Mouse (Mus musculus) CH12.LX (cell line): ENCODE measurements around the gene Ildr1. TPM values are rescaled to one million over a fixed set of nuclear protein-coding genes. Genes with fewer than 3 reads are reported as not detected.

Experiments
- DNase-seq: peaks from one replicate; pipeline ENCODE4 v3.0.0-alpha.2; 2013; ENCODE audit errors: extremely low read depth
- H3K27ac ChIP-seq: 2 replicates; pipeline ENCODE4 v1.5.1; 2012; ENCODE audit warnings: low read depth, mild to moderate bottlenecking, control low read depth, moderate library complexity; ENCODE audit not compliant: insufficient read depth
- H3K27me3 ChIP-seq: replicated peaks from 2 replicates; pipeline ENCODE3; 2012; ENCODE audit warnings: inconsistent platforms
- H3K36me3 ChIP-seq, 2 experiments: replicated peaks in 1 of 2; 2 replicates each; pipeline versions ENCODE3 to v1.6.1; 2012; ENCODE audit warnings: inconsistent platforms in 1 of 2, low read length in 1 of 2, mild to moderate bottlenecking in 1 of 2, mixed read lengths in 1 of 2, moderate library complexity in 1 of 2; ENCODE audit not compliant: control insufficient read depth in 1 of 2, insufficient read depth in 1 of 2
- H3K4me1 ChIP-seq, 2 experiments: 2 replicates each; pipeline ENCODE4 v1.6.1; 2012; ENCODE audit warnings: inconsistent platforms in 1 of 2, moderate library complexity in 1 of 2; ENCODE audit not compliant: insufficient read depth in 2 of 2, control insufficient read depth in 1 of 2
- H3K4me2 ChIP-seq: 2 replicates; pipeline ENCODE4 v1.6.1; 2012; ENCODE audit warnings: low read depth, mild to moderate bottlenecking, control low read depth; ENCODE audit not compliant: poor library complexity, insufficient read depth, severe bottlenecking
- H3K4me3 ChIP-seq, 3 experiments: fragments of 150-350 bp in 1 of 3; sonication (generic) in 1 of 3; replicated peaks in 1 of 3; 2 replicates each; pipeline versions ENCODE3 to v1.5.1; 2011 to 2012; ENCODE audit warnings: low read depth in 2 of 3, low read length in 2 of 3, mild to moderate bottlenecking in 2 of 3, moderate library complexity in 2 of 3, control low read depth in 1 of 3, improper control_type of control experiment in 1 of 3, inconsistent platforms in 1 of 3, mixed read lengths in 1 of 3; ENCODE audit not compliant: poor library complexity in 1 of 3
- H3K79me2 ChIP-seq: replicated peaks from 2 replicates; pipeline ENCODE4 v1.6.1; 2012; ENCODE audit warnings: mild to moderate bottlenecking, moderate library complexity; ENCODE audit not compliant: control insufficient read depth, poor library complexity, insufficient read depth, severe bottlenecking; ENCODE audit errors: extremely low read depth
- H3K9ac ChIP-seq: 2 replicates; pipeline ENCODE4 v1.6.1; 2012; ENCODE audit warnings: low read depth, mild to moderate bottlenecking, control low read depth, moderate library complexity; ENCODE audit not compliant: insufficient read depth
- H3K9me3 ChIP-seq: replicated peaks from 2 replicates; pipeline ENCODE3; 2012; ENCODE audit warnings: low read length, inconsistent platforms, mixed read lengths
- BHLHE40 ChIP-seq: IDR thresholded peaks from 2 replicates; pipeline ENCODE4 v1.6.1; 2011; ENCODE audit warnings: mild to moderate bottlenecking, low read depth, low read length, improper control_type of control experiment
- CTCF ChIP-seq, 2 experiments: IDR thresholded peaks in 1 of 2; conservative IDR thresholded peaks in 1 of 2; 2 replicates each; pipeline ENCODE4 v1.5.1; 2011 to 2012; ENCODE audit warnings: low read depth in 2 of 2, low read length in 2 of 2, improper control_type of control experiment in 1 of 2, inconsistent platforms in 1 of 2, mild to moderate bottlenecking in 1 of 2, moderate library complexity in 1 of 2
- E2F4 ChIP-seq: IDR thresholded peaks from 2 replicates; pipeline ENCODE4 v1.6.1; 2011; ENCODE audit warnings: low read depth, low read length, improper control_type of control experiment; ENCODE audit not compliant: insufficient replicate concordance
- EP300 ChIP-seq: IDR thresholded peaks from 2 replicates; pipeline ENCODE4 v1.6.1; 2011; ENCODE audit warnings: low read length, improper control_type of control experiment
- ETS1 ChIP-seq: conservative IDR thresholded peaks from 2 replicates; pipeline ENCODE4 v1.6.1; 2012; ENCODE audit warnings: low read depth, mild to moderate bottlenecking, inconsistent platforms, low read length, improper control_type of control experiment, moderate library complexity
- HCFC1 ChIP-seq: IDR thresholded peaks from 2 replicates; pipeline ENCODE4 v1.6.1; 2012; ENCODE audit warnings: low read depth, mild to moderate bottlenecking, inconsistent platforms, low read length, improper control_type of control experiment
- IRF4 ChIP-seq: IDR thresholded peaks from 2 replicates; pipeline ENCODE4 v1.6.1; 2014; ENCODE audit warnings: low read depth, mild to moderate bottlenecking, inconsistent platforms, low read length, improper control_type of control experiment
- JUN ChIP-seq: IDR thresholded peaks from 2 replicates; pipeline ENCODE4 v1.6.1; 2011; ENCODE audit warnings: low read depth, mild to moderate bottlenecking, low read length, improper control_type of control experiment, moderate library complexity; ENCODE audit not compliant: insufficient read depth
- MAFK ChIP-seq: IDR thresholded peaks from 2 replicates; pipeline ENCODE4 v1.6.1; 2011; ENCODE audit warnings: low read length, improper control_type of control experiment; ENCODE audit not compliant: insufficient replicate concordance
- MAX ChIP-seq: IDR thresholded peaks from 2 replicates; pipeline ENCODE4 v1.6.1; 2011; ENCODE audit warnings: low read length, improper control_type of control experiment
- MEF2A ChIP-seq: IDR thresholded peaks from 2 replicates; pipeline ENCODE4 v1.6.1; 2014; ENCODE audit warnings: low read depth, mild to moderate bottlenecking, inconsistent platforms, low read length, improper control_type of control experiment, borderline replicate concordance
- MYC ChIP-seq: IDR thresholded peaks from 2 replicates; pipeline ENCODE4 v1.6.1; 2011; ENCODE audit warnings: low read depth, mild to moderate bottlenecking, improper control_type of control experiment, low read length
- NRF1 ChIP-seq: IDR thresholded peaks from 2 replicates; pipeline ENCODE4 v1.6.1; 2014; ENCODE audit warnings: low read depth, mild to moderate bottlenecking, inconsistent platforms, low read length, improper control_type of control experiment, moderate library complexity
- RAD21 ChIP-seq: IDR thresholded peaks from 2 replicates; pipeline ENCODE4 v1.6.1; 2011; ENCODE audit warnings: low read depth, mild to moderate bottlenecking, low read length, improper control_type of control experiment, moderate library complexity
- SMC3 ChIP-seq: IDR thresholded peaks from 2 replicates; pipeline ENCODE4 v1.6.1; 2011; ENCODE audit warnings: low read depth, low read length, improper control_type of control experiment
- TCF12 ChIP-seq: IDR thresholded peaks from 2 replicates; pipeline ENCODE4 v1.6.1; 2014; ENCODE audit warnings: low read depth, mild to moderate bottlenecking, inconsistent platforms, low read length, improper control_type of control experiment
- USF1 ChIP-seq: IDR thresholded peaks from 2 replicates; pipeline ENCODE4 v1.6.1; 2014; ENCODE audit warnings: low read depth, mild to moderate bottlenecking, inconsistent platforms, low read length, improper control_type of control experiment
- ZC3H11A ChIP-seq: IDR thresholded peaks from 2 replicates; pipeline ENCODE4 v1.6.1; 2012; ENCODE audit warnings: low read depth, mild to moderate bottlenecking, inconsistent platforms, low read length, improper control_type of control experiment
- ZKSCAN1 ChIP-seq: IDR thresholded peaks from 2 replicates; pipeline ENCODE4 v1.6.1; 2012; ENCODE audit warnings: low read depth, inconsistent platforms, low read length, improper control_type of control experiment, borderline replicate concordance
- dilution Hi-C: fragments of 300-500 bp; cut with MboI; formaldehyde crosslinking; loops from 2 replicates; pipeline ENCODE4 v1.14.3; 2020; ENCODE audit warnings: low sequenced_read_pairs; ENCODE audit not compliant: extremely low pct_unique_long_range_greater_than_20kb, extremely low pct_ligation_motif_present
- in situ Hi-C: fragments of 300-500 bp; cut with MboI; formaldehyde crosslinking; loops from 3 replicates; pipeline ENCODE4 v1.14.3; 2019; ENCODE audit warnings: low sequenced_read_pairs, low pct_ligation_motif_present, low pct_unique_long_range_greater_than_20kb, mixed read lengths
- polyA plus RNA-seq: library from polyadenylated mRNA; unstranded; fragments of >175 nt; gene quantifications from 2 replicates; pipeline ENCODE4 v1.2.1, GENCODE M21; 2012; ENCODE audit warnings: low read depth; ENCODE audit not compliant: insufficient read length
- total RNA-seq, 2 experiments: library from RNA; depleted of rRNA; stranded (reverse); fragments of 300-350 nt in 1 of 2; fragments of >200 nt in 1 of 2; gene quantifications; 2 replicates each; pipeline ENCODE4 v1.2.3; 2012 to 2014

Ildr1 gene
- total and polyA plus RNA-seq, 3 experiments: 0.34 to 0.81 (median 0.76) TPM

DNA sequence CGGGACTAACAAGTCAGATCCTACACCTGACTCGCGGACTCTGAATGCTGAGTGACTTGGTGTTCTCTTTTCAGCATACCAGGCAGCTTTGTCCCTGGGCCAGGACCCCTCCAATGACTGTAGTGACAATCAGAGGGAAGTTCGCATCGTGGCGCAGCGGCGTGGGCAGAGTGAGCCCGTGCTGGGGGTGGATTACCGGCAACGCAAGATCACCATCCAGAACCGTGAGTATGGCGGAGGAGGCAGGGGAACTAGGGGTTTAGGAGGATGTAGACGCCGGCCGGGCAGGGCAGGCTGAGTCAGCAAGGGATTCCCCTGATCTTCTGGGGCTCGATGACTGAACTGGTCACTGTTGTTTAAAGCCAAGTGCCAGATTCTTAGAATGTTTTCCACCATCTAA, 15.6 kb downstream of the Ildr1 start:
- in situ Hi-C loops: no loop called here
- Histone ChIP-seq H3K4me2 (0 out of 2 replicates have a peak overlapping the region, but pooled peaks have one; percentile 1), H3K79me2 (no peaks in the 10 kb centered on the region), H3K27me3 (peaks cover 2% of the 10 kb centered on the region), H3K27ac (peak overlapping the region; percentile 50), H3K9me3 (peaks cover 2% of the 10 kb centered on the region), H3K4me1 (peaks cover 26 to 58% of the 10 kb centered on the region in 2 experiments), H3K9ac (no peak overlapping the region), H3K36me3 (no peaks in the 10 kb centered on the region), H3K4me3 (peak overlapping the region in 2 of 3 experiments; percentile 34 to 36)
- dilution Hi-C loops: no loop called here
- DNase-seq: peak; percentile 78
- TF ChIP-seq SMC3 (no peak; the same call in 1 of the 2 replicates), BHLHE40 (peak; percentile 91), TCF12 (peak; percentile 44; the same call in 1 of the 2 replicates), EP300 (peak; percentile 54; the same call in 1 of the 2 replicates), MAX (no peak), ETS1 (peak; percentile 75), ZKSCAN1 (no peak), IRF4 (peak; percentile 55), MEF2A (peak; percentile 63), MAFK (peak; percentile 98)

- Histone ChIP-seq H3K4me3 (no peak overlapping the region), H3K4me2 (no peak overlapping the region)
- TF ChIP-seq USF1 (no peak), HCFC1 (no peak), SMC3 (peak; percentile 82), ZC3H11A (peak; percentile 41; the same call in 1 of the 2 replicates), NRF1 (no peak), JUN (no peak), MYC (no peak), RAD21 (peak; percentile 80), BHLHE40 (peak; percentile 50), CTCF (conservative IDR thresholded peaks at IDR 0.05 in 1 of 2, IDR thresholded peaks at IDR 0.05 in 1 of 2; ENCODE audit: low read depth in 2 of 2, low read length in 2 of 2) (peak; percentile 21 to 73; a peak in 2 of 4 replicates), E2F4 (no peak)
- TF ChIP-seq, all 38 proteins: peak for 5
- no peak overlapping the region for H3K9ac ChIP-seq
- no peak overlapping the region for H3K27ac ChIP-seq
- in situ Hi-C loops: no loop called here
- H3K9me3 ChIP-seq: peaks cover 2% of the 10 kb centered on the region
- no peaks in the 10 kb centered on the region for H3K36me3 ChIP-seq
- peak; percentile 62 for DNase-seq
- peaks cover 2% of the 10 kb centered on the region for H3K27me3 ChIP-seq
- no peaks in the 10 kb centered on the region for H3K79me2 ChIP-seq
- dilution Hi-C loops: no loop called here
- peaks cover 26 to 51% of the 10 kb centered on the region in 2 experiments for H3K4me1 ChIP-seq
These were observed 17.0 kb downstream of the Ildr1 start for GRCm38 (mm10) chr16:36710794-36711193.
